Mouse (Mus musculus): ENCODE measurements around the gene Sox15. TPM values are rescaled to one million over a fixed set of nuclear protein-coding genes. Genes with fewer than 3 reads are reported as not detected.
A peak's percentile ranks its signal among the peaks of the same experiment; 100 is the strongest.

The Sox15 gene
- polyA plus RNA-seq, 1 experiment, result 0.09 TPM

GRCm38 (mm10) chr11:69682840-69683533 is 27.9 kb downstream of the Sox15 start:
- DNase-seq (ENCODE audit: low read depth in 1 of 2, low spot score in 2 of 2), result peak; percentile 77 to 82

GRCm38 (mm10) chr11:69683576-69683975 is 28.5 kb downstream of the Sox15 start:
- DNase-seq (ENCODE audit: low read depth in 1 of 2, low spot score in 2 of 2), result no peak
- Histone ChIP-seq H3K4me3 (ENCODE audit: extremely low read depth, insufficient read depth, insufficient read length) (no peak overlapping the region), H3K4me1 (ENCODE audit: control insufficient read depth, insufficient read depth, insufficient read length) (no peaks in the 10 kb centered on the region), H3K27ac (ENCODE audit: insufficient read depth, low read length) (no peak overlapping the region), H3K36me3 (ENCODE audit: control insufficient read depth, insufficient read depth, low read length) (peaks cover under 1% of the 10 kb centered on the region; the same call in 1 of the 2 replicates), H3K27me3 (ENCODE audit: control insufficient read depth, insufficient read depth, low read length) (no peaks in the 10 kb centered on the region)
- 89% methylated on average over 7 of the region's 7 CpGs for WGBS
- TF ChIP-seq POLR2A (IDR thresholded peaks at IDR 0.05; ENCODE audit: low read depth, low read length), result no peak
- no peak for TF ChIP-seq CTCF (IDR thresholded peaks at IDR 0.05; ENCODE audit: extremely low read depth, insufficient read depth, insufficient read length, insufficient replicate concordance)

More at GRCm38 (mm10) chr11:69682840-69683533, 27.9 kb downstream of the Sox15 start:
- Histone ChIP-seq H3K4me3 (ENCODE audit: extremely low read depth, insufficient read depth, insufficient read length) (no peak overlapping the region), H3K27me3 (ENCODE audit: control insufficient read depth, insufficient read depth, low read length) (no peaks in the 10 kb centered on the region), H3K36me3 (ENCODE audit: control insufficient read depth, insufficient read depth, low read length) (peaks cover 6% of the 10 kb centered on the region; the same call in 1 of the 2 replicates), H3K27ac (ENCODE audit: insufficient read depth, low read length) (no peak overlapping the region), H3K4me1 (ENCODE audit: control insufficient read depth, insufficient read depth, insufficient read length) (no peaks in the 10 kb centered on the region)
- 31% methylated on average over 12 of the region's 12 CpGs for WGBS
- TF ChIP-seq CTCF (IDR thresholded peaks at IDR 0.05; ENCODE audit: extremely low read depth, insufficient read depth, insufficient read length, insufficient replicate concordance) (peak; percentile 78; the same call in 1 of the 2 replicates), POLR2A (IDR thresholded peaks at IDR 0.05; ENCODE audit: low read depth, low read length) (no peak)

DNA sequence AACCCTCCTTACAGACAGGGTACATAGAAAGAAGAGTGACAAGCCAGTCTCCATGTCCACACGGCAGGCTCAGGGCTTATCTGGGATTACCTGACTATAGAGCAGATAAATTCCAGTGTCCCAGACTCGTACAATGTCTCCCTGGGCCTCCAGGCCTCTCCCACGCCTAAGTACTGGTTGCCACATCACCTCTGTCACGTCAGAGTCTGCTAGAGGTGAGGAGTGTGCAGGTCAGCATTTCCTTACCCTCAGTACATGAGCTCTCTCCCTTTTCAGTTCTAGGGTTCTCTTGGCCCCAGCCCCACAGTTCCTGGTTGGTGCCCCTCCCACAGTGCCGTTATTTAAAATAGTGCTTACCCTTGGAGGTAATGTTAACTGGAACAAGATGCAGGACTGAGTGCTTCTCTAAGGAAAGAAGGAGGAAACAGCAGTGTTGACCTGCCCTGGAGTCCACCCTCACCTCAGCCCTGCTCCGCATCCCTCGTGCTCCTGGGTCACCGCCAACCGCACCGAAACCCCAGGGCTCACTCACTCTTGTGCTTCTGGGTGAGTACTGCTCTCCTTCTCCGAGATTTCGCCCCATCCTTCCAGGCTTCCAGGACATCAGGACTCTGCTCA is 29.1 kb downstream of the Sox15 start:
- DNase-seq (ENCODE audit: low read depth in 1 of 2, low spot score in 2 of 2), result no peak
- no peaks in the 10 kb centered on the region for H3K4me1 ChIP-seq (ENCODE audit: control insufficient read depth, insufficient read depth, insufficient read length)
- TF ChIP-seq POLR2A (IDR thresholded peaks at IDR 0.05; ENCODE audit: low read depth, low read length) (no peak), CTCF (IDR thresholded peaks at IDR 0.05; ENCODE audit: extremely low read depth, insufficient read depth, insufficient read length, insufficient replicate concordance) (no peak)
- H3K27me3 ChIP-seq (ENCODE audit: control insufficient read depth, insufficient read depth, low read length), result no peaks in the 10 kb centered on the region
- no peak overlapping the region; the same call in 1 of the 2 replicates for H3K27ac ChIP-seq (ENCODE audit: insufficient read depth, low read length)
- 83% methylated on average over 12 of the region's 12 CpGs for WGBS
- no peak overlapping the region for H3K4me3 ChIP-seq (ENCODE audit: extremely low read depth, insufficient read depth, insufficient read length)
- H3K36me3 ChIP-seq (ENCODE audit: control insufficient read depth, insufficient read depth, low read length), result no peaks in the 10 kb centered on the region

DNA sequence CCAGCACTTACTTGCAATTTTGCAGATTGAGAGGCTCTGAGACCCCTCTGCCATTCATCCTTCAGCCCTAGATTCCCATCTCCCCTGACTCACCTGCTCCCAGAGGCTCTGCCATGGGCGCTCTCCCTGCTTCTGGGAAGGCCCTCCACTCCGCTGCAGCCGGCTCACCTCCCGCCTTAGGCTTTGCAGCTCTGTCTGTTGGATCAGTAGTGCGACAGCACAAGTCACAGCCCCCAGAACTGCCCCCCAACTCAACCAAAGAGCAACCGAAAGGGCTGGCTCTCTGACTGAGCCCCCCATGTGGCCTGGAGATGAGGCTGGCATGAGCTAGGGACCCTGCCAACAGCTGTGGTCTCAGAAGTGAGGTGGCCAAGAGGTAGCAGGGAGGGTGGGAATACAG is 29.8 kb downstream of the Sox15 start:
- Histone ChIP-seq H3K4me1 (ENCODE audit: control insufficient read depth, insufficient read depth, insufficient read length) (no peaks in the 10 kb centered on the region), H3K4me3 (ENCODE audit: extremely low read depth, insufficient read depth, insufficient read length) (no peak overlapping the region), H3K27ac (ENCODE audit: insufficient read depth, low read length) (peak overlapping the region; percentile 90), H3K36me3 (ENCODE audit: control insufficient read depth, insufficient read depth, low read length) (no peaks in the 10 kb centered on the region), H3K27me3 (ENCODE audit: control insufficient read depth, insufficient read depth, low read length) (no peaks in the 10 kb centered on the region)
- 86% methylated on average over 6 of the region's 6 CpGs for WGBS
- DNase-seq (ENCODE audit: low read depth in 1 of 2, low spot score in 2 of 2), result no peak
- TF ChIP-seq POLR2A (IDR thresholded peaks at IDR 0.05; ENCODE audit: low read depth, low read length) (no peak), CTCF (IDR thresholded peaks at IDR 0.05; ENCODE audit: extremely low read depth, insufficient read depth, insufficient read length, insufficient replicate concordance) (no peak)

DNA sequence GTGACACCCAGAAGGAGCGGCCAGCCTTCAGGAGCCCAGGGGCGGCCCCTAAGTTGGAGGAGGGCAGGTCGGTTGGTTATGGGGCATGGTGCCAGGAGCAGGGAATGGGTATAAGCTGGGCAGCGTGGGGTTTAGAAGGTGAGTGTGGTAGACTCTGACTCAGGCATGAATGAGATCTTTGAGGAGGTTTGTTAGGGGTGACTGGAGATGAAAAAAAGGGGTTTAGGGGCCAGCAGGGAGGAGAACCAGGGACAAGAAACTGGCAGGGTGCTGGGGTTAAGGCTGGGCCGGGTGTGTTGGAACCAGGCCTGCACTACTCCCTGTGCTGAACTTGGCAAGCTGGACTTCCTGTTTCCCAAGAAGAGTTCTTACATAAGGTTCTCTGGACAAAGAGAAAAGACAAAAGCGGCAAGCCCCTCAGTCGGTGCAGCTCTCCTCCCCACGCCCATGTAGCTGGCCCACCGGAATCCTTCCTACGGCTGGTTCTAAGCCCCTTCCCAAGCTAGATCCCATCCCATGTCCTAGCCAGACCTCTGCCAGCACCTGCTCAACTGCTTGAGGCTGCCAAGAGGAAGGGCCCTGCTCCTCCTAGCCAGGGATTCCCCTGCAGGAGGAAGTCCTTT is 30.5 kb downstream of the Sox15 start, which contains the start of gene Tnfsf13:
Gene Tnfsf13, minus strand, starts transcription at position 259 of the 623 bp plus-strand sequence.
- H3K4me1 ChIP-seq (ENCODE audit: control insufficient read depth, insufficient read depth, insufficient read length), result no peaks in the 10 kb centered on the region
- WGBS, result 60% methylated on average over 10 of the region's 10 CpGs
- H3K4me3 ChIP-seq (ENCODE audit: extremely low read depth, insufficient read depth, insufficient read length), result peak within 1 kb of the TSS; percentile 17; the same call in 1 of the 2 replicates
- H3K27me3 ChIP-seq (ENCODE audit: control insufficient read depth, insufficient read depth, low read length), result no peaks in the 10 kb centered on the region
- H3K27ac ChIP-seq (ENCODE audit: insufficient read depth, low read length), result peak within 1 kb of the TSS; percentile 90
- H3K36me3 ChIP-seq (ENCODE audit: control insufficient read depth, insufficient read depth, low read length), result no peaks in the 10 kb centered on the region
- no peak for TF ChIP-seq POLR2A (IDR thresholded peaks at IDR 0.05; ENCODE audit: low read depth, low read length)
- no peak for TF ChIP-seq CTCF (IDR thresholded peaks at IDR 0.05; ENCODE audit: extremely low read depth, insufficient read depth, insufficient read length, insufficient replicate concordance)
- no peak for DNase-seq (ENCODE audit: low read depth in 1 of 2, low spot score in 2 of 2)

DNA sequence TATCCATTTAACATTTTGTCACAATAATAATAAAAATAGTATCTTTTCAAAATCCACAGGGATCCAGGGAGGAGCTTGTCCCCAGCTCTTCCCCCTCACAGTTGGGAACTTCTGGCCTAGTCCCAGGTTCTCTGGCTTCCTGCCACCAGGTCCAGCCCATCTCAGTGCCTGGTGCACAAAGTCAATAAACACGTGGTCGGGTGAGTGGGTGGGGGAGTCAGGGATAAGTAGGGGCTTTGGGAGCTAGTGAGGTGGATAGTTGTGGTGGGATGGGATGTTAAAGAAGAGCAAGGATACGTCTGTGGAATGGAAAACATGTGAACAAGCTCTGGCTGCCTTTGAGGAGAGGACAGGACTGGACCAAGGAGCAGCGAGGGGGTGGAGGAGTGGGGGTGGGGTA is 31.3 kb downstream of the Sox15 start:
- no peaks in the 10 kb centered on the region for H3K27me3 ChIP-seq (ENCODE audit: control insufficient read depth, insufficient read depth, low read length)
- no peak for DNase-seq (ENCODE audit: low read depth in 1 of 2, low spot score in 2 of 2)
- TF ChIP-seq CTCF (IDR thresholded peaks at IDR 0.05; ENCODE audit: extremely low read depth, insufficient read depth, insufficient read length, insufficient replicate concordance) (no peak), POLR2A (IDR thresholded peaks at IDR 0.05; ENCODE audit: low read depth, low read length) (no peak)

More for the DNA sequence above, 31.3 kb downstream of the Sox15 start:
- H3K27ac ChIP-seq (ENCODE audit: insufficient read depth, low read length), result no peak overlapping the region; the same call in 1 of the 2 replicates
- no peak overlapping the region for H3K4me3 ChIP-seq (ENCODE audit: extremely low read depth, insufficient read depth, insufficient read length)
- no peaks in the 10 kb centered on the region for H3K4me1 ChIP-seq (ENCODE audit: control insufficient read depth, insufficient read depth, insufficient read length)
- no peaks in the 10 kb centered on the region for H3K36me3 ChIP-seq (ENCODE audit: control insufficient read depth, insufficient read depth, low read length)
- 64% methylated on average over 4 of the region's 4 CpGs for WGBS
